Mouse (Mus musculus) limb, embryonic 14.5 days (tissue): ENCODE data around the gene Prtg. TPM values are rescaled to one million over a fixed set of nuclear protein-coding genes. Genes with fewer than 3 reads are reported as not detected.

ENCODE experiments used
- ATAC-seq: fragments of 200-750 bp; cut with Nextera tagmentation; 2 replicates; pipeline ENCODE4 v1.8.0; 2017; ENCODE audit warnings: low read depth, moderate number of reproducible peaks, moderate TSS enrichment; ENCODE audit not compliant: low FRiP score
- DNase-seq: peaks from one replicate; pipeline ENCODE4 v3.0.0-alpha.2; 2015; ENCODE audit warnings: low spot score
- H3K27ac ChIP-seq: fragments of 300-500 bp; sonication (generic); replicated peaks from 2 replicates; pipeline ENCODE4 v1.5.1; 2014; ENCODE audit warnings: low read depth, mild to moderate bottlenecking, low read length, moderate library complexity, mixed read lengths
- H3K27me3 ChIP-seq: fragments of 300-500 bp; sonication (generic); 2 replicates; pipeline ENCODE4 v1.6.1; 2014; ENCODE audit warnings: low read length, mixed read lengths; ENCODE audit not compliant: control insufficient read depth, insufficient read depth
- H3K36me3 ChIP-seq: fragments of 300-500 bp; sonication (generic); 2 replicates; pipeline ENCODE4 v1.6.1; 2014; ENCODE audit warnings: mild to moderate bottlenecking, low read length, moderate library complexity, mixed read lengths; ENCODE audit not compliant: control insufficient read depth, insufficient read depth
- H3K4me1 ChIP-seq: fragments of 300-500 bp; sonication (generic); 2 replicates; pipeline ENCODE4 v1.6.1; 2014; ENCODE audit warnings: antibody characterized with exemption, low read length, mixed read lengths; ENCODE audit not compliant: control insufficient read depth, insufficient read depth
- H3K4me2 ChIP-seq: fragments of 300-500 bp; sonication (generic); replicated peaks from 2 replicates; pipeline ENCODE4 v1.6.1; 2014; ENCODE audit warnings: low read depth, mild to moderate bottlenecking, low read length, moderate library complexity; ENCODE audit not compliant: severe bottlenecking
- H3K4me3 ChIP-seq: fragments of 300-500 bp; sonication (generic); replicated peaks from 2 replicates; pipeline ENCODE4 v1.5.1; 2014; ENCODE audit warnings: low read length
- H3K9ac ChIP-seq: fragments of 300-500 bp; sonication (generic); 2 replicates; pipeline ENCODE4 v1.6.1; 2014; ENCODE audit warnings: mild to moderate bottlenecking, low read depth, low read length, moderate library complexity; ENCODE audit not compliant: severe bottlenecking
- H3K9me3 ChIP-seq: fragments of 300-500 bp; sonication (generic); 2 replicates; pipeline ENCODE4 v1.6.1; 2016; ENCODE audit warnings: low read length; ENCODE audit not compliant: control insufficient read depth
- POLR2A ChIP-seq: fragments of 200-500 bp; IDR thresholded peaks from 2 replicates; pipeline ENCODE4 v1.8.0; 2012; ENCODE audit warnings: inconsistent platforms, mild to moderate bottlenecking, moderate library complexity, borderline replicate concordance; ENCODE audit not compliant: insufficient read depth, insufficient read length; ENCODE audit errors: extremely low read depth
- WGBS: fragments of 180-500 bp; shearing (Covaris S2); extraction: QIAGEN DNeasy Blood & Tissue Kit; methylation state at CpG from one replicate; pipeline ENCODE4 v1.1.7; 2014; 5-methylcytosine and 5-hydroxymethylcytosine counted together
- polyA plus RNA-seq, 2 experiments: library from polyadenylated mRNA; depleted of rRNA in 1 of 2; stranded (reverse) in 1 of 2; unstranded in 1 of 2; fragments of >200 nt; fragmentation: Nextera tagmentation in 1 of 2; extraction: Ambion mirVana in 1 of 2; gene quantifications; 2 replicates each; pipeline versions ENCODE4 v1.2.1 to v1.2.3; 2012 to 2014

The Prtg gene
- polyA plus RNA-seq, 2 experiments: 0.57 to 0.87 TPM

- Histone ChIP-seq H3K9me3 (no peaks in the 10 kb centered on the region), H3K27ac (no peak overlapping the region), H3K4me1 (no peaks in the 10 kb centered on the region), H3K36me3 (no peaks in the 10 kb centered on the region), H3K9ac (no peak overlapping the region), H3K4me3 (no peak overlapping the region), H3K4me2 (no peak overlapping the region), H3K27me3 (no peaks in the 10 kb centered on the region)
- WGBS: 90% methylated on average over 10 of the region's 10 CpGs
- TF ChIP-seq POLR2A: no peak
- DNase-seq (no peak), ATAC-seq (no peak)
These were observed 44.9 kb downstream of the Prtg start for GRCm38 (mm10) chr9:72851541-72851940.

- TF ChIP-seq POLR2A: no peak
- no peak overlapping the region for H3K4me3 ChIP-seq
- H3K4me2 ChIP-seq: no peak overlapping the region
- no peaks in the 10 kb centered on the region for H3K4me1 ChIP-seq
- no peak for DNase-seq
- ATAC-seq: no peak
- 82% methylated on average over 5 of the region's 5 CpGs for whole genome bisulfite sequencing
- H3K27me3 ChIP-seq: no peaks in the 10 kb centered on the region
- no peaks in the 10 kb centered on the region for H3K36me3 ChIP-seq
- no peaks in the 10 kb centered on the region for H3K9me3 ChIP-seq
- H3K9ac ChIP-seq: no peak overlapping the region
- H3K27ac ChIP-seq: no peak overlapping the region
These were observed 45.3 kb downstream of the Prtg start for GRCm38 (mm10) chr9:72851979-72852378.

DNA sequence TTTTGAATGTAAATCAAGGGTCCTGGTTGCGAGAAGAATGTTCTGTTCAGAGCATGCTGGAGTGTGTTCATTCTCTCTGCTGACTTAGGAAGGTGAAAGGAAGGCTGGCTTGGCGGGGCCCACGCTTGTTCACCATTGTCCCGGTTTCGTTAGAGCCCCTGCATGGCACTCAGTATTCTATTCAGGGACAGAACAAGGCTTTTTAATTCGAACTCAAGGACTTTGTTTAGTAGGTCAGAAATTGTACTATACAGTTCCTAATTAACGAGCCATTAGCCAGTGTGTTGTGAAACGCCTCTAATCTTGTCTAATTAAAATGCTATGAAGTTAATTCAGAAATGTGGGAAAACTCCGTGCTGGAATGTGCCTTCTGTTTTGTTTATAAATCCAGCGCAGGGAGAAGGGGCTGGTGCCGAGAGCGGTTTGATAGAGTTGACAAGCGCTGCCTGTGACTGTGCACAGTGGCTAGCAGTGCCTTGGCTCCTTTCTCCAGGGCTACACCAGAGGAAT is 47.1 kb downstream of the Prtg start:
- Histone ChIP-seq H3K27me3 (no peaks in the 10 kb centered on the region), H3K4me2 (no peak overlapping the region), H3K9me3 (no peaks in the 10 kb centered on the region), H3K9ac (peak overlapping the region; percentile 16; the same call in 1 of the 2 replicates), H3K4me3 (no peak overlapping the region), H3K27ac (no peak overlapping the region), H3K4me1 (no peaks in the 10 kb centered on the region), H3K36me3 (no peaks in the 10 kb centered on the region)
- 61% methylated on average over 13 of the region's 13 CpGs for WGBS
- no peak for DNase-seq
- no peak for ATAC-seq
- TF ChIP-seq POLR2A: no peak

GRCm38 (mm10) chr9:72856721-72857120 is 50.0 kb downstream of the Prtg start:
- 74% methylated on average over 24 of the region's 24 CpGs for WGBS
- Histone ChIP-seq H3K9ac (no peak overlapping the region), H3K27me3 (no peaks in the 10 kb centered on the region), H3K27ac (no peak overlapping the region), H3K36me3 (no peaks in the 10 kb centered on the region), H3K4me1 (no peaks in the 10 kb centered on the region), H3K4me3 (no peak overlapping the region), H3K9me3 (no peaks in the 10 kb centered on the region), H3K4me2 (no peak overlapping the region)
- no peak for TF ChIP-seq POLR2A
- DNase-seq (no peak), ATAC-seq (no peak)

- no peaks in the 10 kb centered on the region for H3K9me3 ChIP-seq
- H3K4me1 ChIP-seq: no peaks in the 10 kb centered on the region
- H3K27ac ChIP-seq: no peak overlapping the region
- no peak overlapping the region for H3K4me3 ChIP-seq
- no peak for TF ChIP-seq POLR2A
- 74% methylated on average over 5 of the region's 5 CpGs for WGBS
- H3K27me3 ChIP-seq: no peaks in the 10 kb centered on the region
- DNase-seq: no peak
- H3K4me2 ChIP-seq: no peak overlapping the region
- H3K36me3 ChIP-seq: no peaks in the 10 kb centered on the region
- H3K9ac ChIP-seq: no peak overlapping the region
- no peak for ATAC-seq
These were observed 54.1 kb downstream of the Prtg start for GRCm38 (mm10) chr9:72860764-72861163.

DNA sequence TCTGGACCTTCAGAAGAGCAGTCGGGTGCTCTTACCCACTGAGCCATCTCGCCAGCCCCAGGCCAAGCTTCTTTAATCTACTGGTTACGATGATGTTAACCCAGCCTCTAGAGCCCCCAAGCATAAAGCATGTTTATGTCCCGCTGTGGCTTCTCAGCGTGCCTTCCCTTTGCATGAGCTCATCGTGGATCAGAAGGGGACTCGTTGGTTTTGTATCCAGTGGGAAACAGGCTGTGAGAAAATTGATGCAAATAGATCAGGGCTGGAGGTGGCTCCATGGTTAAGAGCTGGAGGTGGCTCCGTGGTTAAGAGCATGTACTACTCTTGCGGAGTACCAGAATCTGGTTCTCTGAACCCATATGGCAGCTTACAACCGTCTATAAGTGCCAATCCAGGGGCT is 54.6 kb downstream of the Prtg start:
- Histone ChIP-seq H3K9ac (no peak overlapping the region), H3K27ac (no peak overlapping the region), H3K9me3 (no peaks in the 10 kb centered on the region), H3K36me3 (no peaks in the 10 kb centered on the region), H3K4me3 (no peak overlapping the region), H3K4me1 (no peaks in the 10 kb centered on the region), H3K27me3 (no peaks in the 10 kb centered on the region), H3K4me2 (no peak overlapping the region)
- no peak for DNase-seq
- WGBS: 80% methylated on average over 10 of the region's 10 CpGs
- no peak for TF ChIP-seq POLR2A
- no peak for ATAC-seq
